Mouse (Mus musculus) adrenal gland, adult 8-10 months (tissue): ENCODE measurements at regions not wholly inside any gene's neighbourhood (a gene's known extent, or its start where the extent isn't known, plus 50 kb on each side); places are given as distances from the start of the nearest gene placed in this dataset.

Experiments used
- DNase-seq: peaks from one replicate; pipeline ENCODE4 v3.0.0; 2022

GRCm38 (mm10) chr12:43843907-43844537, 366.1 kb downstream of the Dnajb9 start:
- no peak for DNase-seq

- DNase-seq, result no peak
Observed at GRCm38 (mm10) chr12:43831976-43832375, 378.1 kb downstream of the Dnajb9 start.

GRCm38 (mm10) chr12:43828641-43829040, 381.5 kb downstream of the Dnajb9 start:
- DNase-seq, result peak; percentile 50

GRCm38 (mm10) chr12:43827901-43828300, 382.2 kb downstream of the Dnajb9 start:
- peak; percentile 43 for DNase-seq

GRCm38 (mm10) chr12:43827296-43827695, 382.8 kb downstream of the Dnajb9 start:
- peak; percentile 84 for DNase-seq

GRCm38 (mm10) chr12:43813559-43813958, 396.6 kb downstream of the Dnajb9 start:
- no peak for DNase-seq

- DNase-seq, result no peak
Observed at GRCm38 (mm10) chr12:43772766-43773165, 437.4 kb downstream of the Dnajb9 start.

- DNase-seq, result no peak
Observed at GRCm38 (mm10) chr12:43762151-43762550, 448.0 kb downstream of the Dnajb9 start.
